Mouse (Mus musculus) T-helper 2 cell (primary cell): Measurements from ENCODE around the gene Tmem184a.

Experiments
- in situ Hi-C: fragments of 300-600 bp; cut with MboI, MseI; formaldehyde crosslinking; loops from one replicate; pipeline ENCODE4 v1.15.1; 2025; ENCODE audit warnings: high pct_unique_total_duplicates

Gene Tmem184a

DNA sequence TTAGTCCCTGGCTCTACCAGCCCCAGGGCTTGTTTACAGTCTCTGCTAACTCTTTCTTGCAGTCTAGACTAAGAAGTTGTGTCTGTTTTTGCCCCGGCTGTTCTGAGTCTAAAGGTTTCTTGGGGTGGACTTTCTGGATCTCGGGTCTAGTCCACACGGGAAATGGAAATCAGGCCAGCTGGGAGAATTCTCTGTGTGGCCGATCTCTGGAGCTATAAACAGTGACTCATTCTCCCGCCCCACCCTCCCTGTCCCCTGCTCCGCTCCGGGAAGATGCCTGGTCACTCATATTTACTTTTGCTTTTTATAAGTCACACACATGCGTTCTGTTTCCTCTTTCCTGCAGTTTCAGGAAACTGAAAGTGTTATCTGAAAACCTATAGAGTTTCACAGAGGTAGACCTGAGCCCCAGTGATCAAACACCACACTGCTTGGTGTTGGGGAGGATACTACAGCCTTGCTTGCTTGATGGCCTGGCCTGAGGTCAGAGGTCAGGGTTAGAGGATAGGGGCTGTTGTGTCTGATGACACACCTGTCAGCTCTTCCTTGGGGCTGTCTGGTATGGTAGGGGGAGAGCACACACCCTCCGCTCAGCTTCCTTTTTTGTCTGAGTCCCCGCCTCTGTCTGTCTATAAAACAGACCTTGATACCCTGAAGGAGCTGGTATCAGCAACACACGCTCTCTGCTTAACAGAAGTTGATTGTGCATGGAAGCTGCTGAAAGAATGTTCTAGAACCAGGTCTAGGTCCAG, 26.2 kb downstream of the Tmem184a start:
- in situ Hi-C loops, result no loop called here

DNA sequence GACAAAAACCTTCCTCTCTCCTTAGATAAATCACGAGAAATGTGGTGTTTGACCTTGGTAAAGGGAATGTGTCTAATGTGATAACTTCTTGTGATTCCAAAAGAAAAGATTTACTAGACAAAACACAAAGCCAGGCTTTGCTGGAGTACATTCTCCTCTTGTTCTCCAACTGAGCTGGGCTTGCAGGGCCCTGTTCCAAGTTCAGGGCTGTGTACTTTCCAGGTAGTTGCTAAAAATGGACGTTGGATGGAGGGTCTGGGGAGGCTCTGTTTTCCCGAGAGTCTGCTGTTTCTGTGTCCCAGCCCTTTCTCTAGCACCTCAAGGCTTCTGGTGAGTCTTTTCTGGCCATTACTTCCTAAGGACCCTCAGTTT, 26.8 kb downstream of the Tmem184a start:
- in situ Hi-C loops, result no loop called here

DNA sequence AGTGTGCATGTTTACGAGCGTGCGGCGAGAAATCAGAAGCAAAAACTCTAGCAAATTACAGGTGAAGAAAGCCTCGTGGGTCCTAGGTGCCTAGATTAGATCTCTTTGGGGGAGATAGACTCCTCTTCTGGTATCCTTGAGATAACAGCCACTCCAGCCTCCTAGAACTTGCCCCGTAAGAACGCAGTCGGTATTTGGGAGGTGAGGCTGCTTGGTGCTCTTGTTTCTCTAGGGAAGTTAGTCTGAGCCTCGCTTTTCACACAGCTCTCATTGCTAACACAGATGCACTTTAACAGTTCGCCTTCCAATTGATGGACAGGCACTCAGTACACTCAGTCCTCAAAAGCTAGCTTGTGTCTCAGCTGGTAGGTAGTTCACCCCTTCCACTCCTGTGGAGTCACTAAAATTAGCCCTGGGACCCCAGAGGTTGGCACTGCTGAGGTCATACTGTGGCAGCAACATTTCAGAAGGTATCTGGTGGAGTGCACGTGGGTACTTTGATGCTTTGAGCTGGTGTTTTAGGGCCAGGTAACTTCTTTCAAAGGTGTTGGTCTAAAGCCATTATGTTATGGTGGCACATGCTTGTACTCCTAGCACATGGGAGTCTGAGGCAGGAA, 27.4 kb downstream of the Tmem184a start:
- in situ Hi-C loops, result no loop called here

DNA sequence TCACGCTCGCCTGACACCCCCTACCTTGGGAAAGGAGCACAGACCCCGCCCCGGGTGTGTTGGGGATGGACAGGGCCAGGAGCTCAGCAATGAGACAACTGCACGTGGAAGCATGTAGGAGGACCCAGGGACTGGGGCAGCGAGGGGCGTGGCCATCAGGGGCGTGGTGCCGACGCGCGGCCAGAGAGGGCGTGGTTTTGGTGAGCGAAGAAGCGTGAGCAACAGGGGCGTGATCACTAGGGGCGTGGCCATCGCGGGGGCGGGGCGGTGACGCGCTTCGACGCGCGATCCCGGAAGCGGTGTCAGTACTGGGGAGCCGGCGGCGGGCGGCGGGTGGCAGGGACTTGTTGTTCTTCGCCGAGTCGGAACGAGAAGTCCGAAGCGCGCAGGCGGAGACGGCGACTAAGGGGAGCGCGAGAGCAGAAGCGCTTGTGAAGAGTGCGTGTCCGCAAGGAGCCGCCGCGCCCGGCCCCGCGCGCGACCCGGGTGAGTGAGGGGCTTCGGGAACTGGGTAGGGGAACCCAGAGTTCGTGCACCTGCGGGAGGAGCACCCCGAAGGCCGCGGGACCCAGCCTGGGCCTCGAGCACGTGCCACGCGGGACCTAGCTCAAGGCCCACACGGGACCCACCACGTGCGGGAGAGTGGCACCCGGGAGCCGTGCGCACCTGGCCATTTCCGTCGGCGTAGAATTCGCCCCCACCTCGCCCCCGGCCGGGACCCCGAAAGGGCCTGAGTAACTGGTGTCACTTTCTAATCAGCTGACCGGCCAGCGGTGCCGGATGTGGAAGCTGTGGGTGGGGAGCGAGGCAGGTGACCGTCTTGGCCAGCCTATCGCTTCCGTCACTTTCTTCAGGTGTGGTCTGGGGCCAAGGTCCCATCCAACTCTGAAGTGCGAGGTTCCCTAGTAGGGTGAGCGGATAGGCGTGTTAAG, 28.2 kb downstream of the Tmem184a start, which contains the start of gene Mafk:
TSS of gene Mafk (plus strand) at position 287 of the 932 bp plus-strand sequence.
- in situ Hi-C loops, result no loop called here

DNA sequence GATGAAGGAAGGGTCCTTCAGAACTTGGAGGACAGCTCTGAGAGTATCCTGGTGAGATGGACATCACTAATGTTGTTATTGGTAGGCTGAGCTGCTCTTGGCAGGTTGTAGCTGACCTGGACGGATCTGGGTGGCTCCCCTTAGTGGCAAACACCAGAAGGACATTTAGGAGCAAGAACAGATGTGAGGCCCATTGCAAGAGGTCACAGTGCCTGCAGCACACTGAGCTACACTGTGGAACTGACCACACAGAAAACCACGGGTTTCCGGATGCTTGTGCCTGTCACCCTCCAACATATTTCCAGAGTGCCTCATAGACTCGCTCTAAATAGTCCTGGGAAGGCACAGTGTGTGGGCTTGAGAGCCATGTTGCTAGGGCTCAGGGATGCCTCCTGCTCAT, 30.3 kb downstream of the Tmem184a start:
- in situ Hi-C loops, result no loop called here

DNA sequence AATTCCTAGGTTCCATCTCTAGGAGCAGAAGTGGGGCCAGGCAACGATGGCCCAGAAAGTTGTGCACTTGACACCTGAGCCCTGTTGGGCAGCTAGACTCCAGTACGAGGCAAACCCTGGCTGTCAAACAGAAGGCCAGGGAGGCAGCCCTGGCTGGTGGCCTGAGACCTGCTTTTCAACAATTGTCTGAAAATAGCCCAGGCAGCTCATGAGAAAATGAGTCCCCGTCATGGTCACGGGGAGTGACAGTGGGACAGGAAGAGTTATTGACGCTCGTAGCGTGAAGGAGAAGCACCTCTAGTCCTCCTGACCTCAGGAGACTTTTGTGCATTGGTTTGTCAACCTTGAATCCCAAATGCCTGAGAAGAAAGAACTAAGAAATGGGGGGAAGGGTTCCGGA, 38.3 kb downstream of the Tmem184a start:
- in situ Hi-C loops, result no loop called here

DNA sequence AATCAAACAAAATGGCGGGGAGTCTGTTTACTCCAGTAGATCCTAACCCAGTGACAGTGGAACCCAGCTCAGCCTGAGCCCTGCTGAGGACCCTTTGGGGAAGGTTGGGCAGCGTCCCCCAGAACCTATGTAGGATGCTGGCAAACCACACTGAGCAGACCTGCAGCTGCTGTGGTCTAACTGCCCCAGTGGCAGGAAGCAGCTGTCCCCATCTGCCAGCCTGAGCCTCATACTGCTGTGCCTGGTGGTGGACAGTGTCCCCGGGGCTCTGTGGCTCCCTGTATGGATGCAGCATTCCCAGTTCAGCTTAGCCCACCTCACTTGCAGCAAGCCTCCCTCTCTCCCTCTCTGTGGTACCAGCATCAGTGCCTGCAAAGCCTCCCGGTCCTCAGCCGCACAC, 42.8 kb downstream of the Tmem184a start:
- in situ Hi-C loops, result no loop called here

DNA sequence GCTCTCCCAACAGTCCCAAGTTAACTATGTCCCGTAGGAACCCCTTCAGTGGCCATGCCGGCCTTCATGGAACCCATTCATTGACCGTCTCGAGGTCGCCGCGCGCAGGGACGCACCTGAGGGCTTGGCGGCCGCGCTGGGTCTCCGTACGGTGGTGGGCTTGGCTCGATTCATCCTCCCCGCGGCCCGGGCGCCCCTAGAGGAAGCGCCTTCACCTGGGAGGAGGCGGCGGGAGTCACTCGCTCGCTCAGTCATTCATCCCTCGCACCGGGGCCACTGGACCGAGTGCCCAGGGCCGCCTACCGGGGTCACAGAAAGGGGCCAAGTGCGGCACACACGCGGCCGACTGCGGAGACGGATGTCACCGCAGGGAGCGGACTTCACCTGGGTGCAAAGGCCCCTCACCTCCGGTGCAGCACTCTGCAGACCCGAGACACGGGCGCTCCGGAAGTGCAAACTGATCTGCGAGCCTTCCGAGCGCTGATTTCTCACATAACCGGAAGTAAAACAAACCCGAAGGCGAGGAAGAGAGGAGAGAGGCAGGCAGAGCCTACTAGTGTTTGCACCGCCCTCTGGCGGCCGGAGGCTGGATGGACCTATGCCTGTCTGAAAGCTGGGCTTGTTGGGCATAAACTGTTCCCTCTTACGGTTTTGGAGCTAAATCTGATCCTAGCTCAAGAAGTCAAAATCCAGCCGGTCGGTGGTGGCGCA, 44.3 kb downstream of the Tmem184a start, which contains the start of gene Ints1:
TSS of gene Ints1 (minus strand) at position 459 of the 711 bp plus-strand sequence.
- in situ Hi-C loops, result no loop called here

DNA sequence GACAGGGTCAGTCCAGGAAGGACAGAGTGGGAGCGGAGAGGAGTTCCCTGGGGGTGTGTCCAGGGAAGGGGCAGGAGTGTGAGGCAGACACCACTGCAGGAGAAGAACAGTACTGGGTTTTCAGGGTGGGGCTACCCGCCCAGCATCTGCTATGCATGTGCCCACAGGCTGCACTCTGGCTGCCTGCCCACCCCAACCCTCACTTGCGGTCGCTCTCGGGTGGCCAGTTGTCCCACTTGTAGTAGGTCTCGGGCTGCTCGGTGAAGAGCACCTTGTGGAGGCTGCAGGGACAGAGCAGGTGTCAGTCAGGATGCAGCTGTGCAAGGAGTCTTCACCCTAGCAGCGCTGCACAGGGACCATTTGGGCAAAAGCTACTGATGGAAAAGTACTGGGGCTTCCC, 51.5 kb downstream of the Tmem184a start:
- in situ Hi-C loops, result no loop called here

DNA sequence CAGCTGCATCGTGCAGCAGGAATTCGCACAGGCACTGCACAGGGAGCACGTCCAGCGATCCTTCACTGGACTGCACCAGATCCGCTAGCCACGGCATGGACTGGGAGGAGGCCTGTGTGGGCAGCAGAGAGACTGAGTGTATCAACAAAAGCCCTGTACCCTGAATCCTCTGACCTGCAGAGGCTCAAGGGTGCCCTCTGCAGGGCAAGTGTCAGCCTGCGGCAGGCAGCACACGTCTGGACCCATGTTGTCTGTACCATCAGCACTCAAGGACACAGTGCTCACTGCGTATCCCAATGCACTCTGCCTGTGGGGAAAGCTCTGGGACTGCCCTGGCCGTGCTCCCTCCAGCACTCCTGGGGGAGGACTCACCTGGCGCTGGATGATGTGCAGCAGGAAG, 55.4 kb downstream of the Tmem184a start:
- in situ Hi-C loops, result no loop called here

DNA sequence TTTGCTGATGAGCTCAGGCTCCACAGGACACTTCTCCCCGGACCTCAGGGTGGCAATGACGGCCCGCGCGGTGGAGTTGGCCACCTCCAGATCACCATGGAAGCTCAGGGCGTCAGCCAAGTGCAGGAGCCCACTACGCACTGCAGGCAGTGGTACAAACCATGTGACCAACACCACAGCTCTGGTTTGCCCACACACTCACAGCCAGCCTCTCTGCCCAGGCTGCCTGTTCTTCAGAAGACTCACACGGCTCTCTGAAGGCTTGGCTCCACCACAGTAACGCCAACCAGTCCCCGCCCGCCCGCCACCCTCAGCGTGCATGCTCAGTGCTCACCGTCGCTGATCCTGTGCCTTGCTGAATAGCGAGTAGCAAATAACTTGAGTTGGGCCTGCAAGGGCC, 61.6 kb downstream of the Tmem184a start:
- in situ Hi-C loops, result no loop called here

DNA sequence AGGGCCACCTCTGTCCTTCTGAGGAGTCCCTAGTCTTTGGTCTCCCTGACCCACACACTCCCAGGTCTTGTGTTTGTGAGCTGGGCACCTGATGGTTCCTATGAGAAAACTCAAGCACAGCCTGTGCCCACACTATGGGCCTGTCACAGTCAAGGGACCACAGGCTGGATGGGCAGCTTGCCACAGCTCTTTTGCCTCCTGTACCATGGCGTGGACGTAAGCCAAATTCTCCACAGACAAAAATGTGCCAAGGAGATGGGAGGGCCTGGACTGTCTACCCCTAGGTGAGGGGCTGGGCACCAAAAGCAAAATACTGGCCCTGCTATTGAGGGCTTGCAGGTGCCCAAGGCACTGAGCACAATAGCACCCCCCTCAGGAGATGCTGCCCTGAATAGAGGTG, 63.1 kb downstream of the Tmem184a start:
- in situ Hi-C loops, result no loop called here

DNA sequence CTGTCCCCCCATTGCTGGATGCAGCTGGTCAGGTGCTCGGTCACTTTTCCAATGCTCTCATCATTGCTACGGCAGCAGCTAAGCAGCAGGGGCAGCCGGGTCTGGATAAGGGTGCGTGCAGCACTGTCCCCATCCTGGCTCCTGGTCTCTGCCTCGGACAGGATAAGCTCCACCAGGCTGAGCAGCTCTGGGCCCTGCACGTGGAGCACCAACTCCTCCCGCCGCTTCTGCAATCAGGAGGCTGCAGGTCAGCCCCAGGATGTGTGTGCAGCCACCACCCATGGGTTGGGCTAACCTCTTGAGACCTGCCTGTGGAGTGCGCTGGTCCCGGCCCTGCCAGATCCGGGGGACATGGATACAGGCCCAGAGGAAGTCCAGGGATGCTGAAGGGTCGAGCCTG, 63.6 kb downstream of the Tmem184a start:
- in situ Hi-C loops, result no loop called here

DNA sequence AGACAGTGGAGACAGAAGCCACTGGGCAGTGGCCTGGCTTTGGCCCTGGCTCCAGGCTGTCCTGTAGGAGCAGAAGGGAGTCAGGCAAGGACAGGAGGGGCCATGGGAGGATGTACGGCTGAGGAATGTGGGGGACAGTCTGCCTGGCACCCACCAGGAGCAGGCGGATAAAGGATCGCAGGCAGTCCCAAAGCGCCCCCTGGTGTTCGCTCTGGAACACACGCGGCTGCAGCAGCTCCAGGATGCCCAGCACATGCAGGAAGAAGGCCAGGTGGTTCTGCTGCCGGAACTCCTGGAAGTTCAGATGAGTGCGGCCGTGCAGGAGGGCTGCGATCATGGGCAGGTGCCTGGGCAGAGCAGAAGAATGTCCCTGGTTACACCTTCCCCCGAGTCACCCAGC, 65.0 kb downstream of the Tmem184a start:
- in situ Hi-C loops, result no loop called here
